Comparison of ENCODE assay signal across 8 mouse cellular contexts in the genomic region with DNA sequence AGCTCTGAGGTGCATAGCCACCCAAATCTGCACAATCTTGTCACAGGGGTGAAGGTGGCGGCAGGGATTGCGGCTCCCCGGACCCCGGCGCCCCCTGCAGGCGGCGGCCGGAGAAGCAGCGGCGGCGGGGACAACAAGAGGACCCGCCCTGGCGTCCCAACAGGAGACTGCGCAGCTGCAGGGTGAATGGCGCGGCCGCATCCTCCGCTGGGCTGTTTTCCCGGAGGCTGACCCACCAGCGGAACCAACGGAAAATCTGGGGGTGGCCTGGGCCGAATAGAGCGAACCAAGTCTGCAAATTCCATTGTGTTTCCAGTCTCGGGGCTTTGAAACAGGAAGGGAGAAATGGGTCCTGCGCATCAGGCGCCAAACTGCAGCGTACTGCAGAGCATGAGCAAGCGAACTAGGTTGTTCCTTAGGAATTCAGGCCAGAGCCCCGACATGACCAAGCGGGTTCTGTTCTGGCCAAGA. TPM values are rescaled to one million over a fixed set of nuclear protein-coding genes. Genes with fewer than 3 reads are reported as not detected.
DNase-seq lines count a peak whose midpoint lies in the region; ATAC-seq and TF ChIP-seq lines count a peak whose summit lies in the region.

No protein-coding gene starts in this region.

- peak overlapping the region; percentile 24; the same call in 1 of the 2 replicates for H3K9ac ChIP-seq in CH12.LX (ENCODE audit: insufficient read depth, low read depth)
- H3K9ac ChIP-seq in forebrain, embryonic 11.5 days (ENCODE audit: low read length), result peak overlapping the region; percentile 61
- peak overlapping the region; percentile 63 for H3K9ac ChIP-seq in heart, embryonic 16.5 days (ENCODE audit: low read length)
- H3K9ac ChIP-seq in liver, embryonic 14.5 days (replicated peaks), result peak overlapping the region; percentile 53
- peak overlapping the region; percentile 22; the same call in 1 of the 2 replicates for H3K9ac ChIP-seq in stomach, embryonic 15.5 days

- peak overlapping the region; percentile 6; the same call in 1 of the 2 replicates for H3K4me2 ChIP-seq in CH12.LX (ENCODE audit: insufficient read depth, low read depth, poor library complexity, severe bottlenecking)
- H3K4me2 ChIP-seq in forebrain, embryonic 11.5 days (ENCODE audit: low read depth, low read length, severe bottlenecking), result peak overlapping the region; percentile 50
- peak overlapping the region; percentile 63 for H3K4me2 ChIP-seq in heart, embryonic 16.5 days (ENCODE audit: low read depth, low read length)
- H3K4me2 ChIP-seq in liver, embryonic 14.5 days (ENCODE audit: low read depth), result peak overlapping the region; percentile 71
- H3K4me2 ChIP-seq in stomach, embryonic 15.5 days, result peak overlapping the region; percentile 70

- under 1% methylated on average over 30 of the region's 30 CpGs for WGBS in forebrain, embryonic 11.5 days
- WGBS in heart, embryonic 16.5 days, result 1% methylated on average over 30 of the region's 30 CpGs
- WGBS in liver, embryonic 14.5 days (ENCODE audit: insufficient replicate concordance), result under 1% methylated on average over 30 of the region's 30 CpGs
- under 1% methylated on average over 30 of the region's 30 CpGs for WGBS in stomach, embryonic 15.5 days

- peak; percentile 72 for TF ChIP-seq RAD21 in CH12.LX (IDR thresholded peaks at IDR 0.05; ENCODE audit: low read depth, low read length)

- no peak for TF ChIP-seq EP300 in CH12.LX (IDR thresholded peaks at IDR 0.05; ENCODE audit: low read length)
- TF ChIP-seq EP300 in liver, embryonic 14.5 days (IDR thresholded peaks at IDR 0.05; ENCODE audit: low read depth), result no peak

- no peaks in the 10 kb centered on the region for H3K36me3 ChIP-seq in CH12.LX (replicated peaks in 1 of 2; ENCODE audit: control insufficient read depth in 1 of 2, insufficient read depth in 1 of 2, low read length in 1 of 2)
- no peaks in the 10 kb centered on the region for H3K36me3 ChIP-seq in forebrain, embryonic 11.5 days (ENCODE audit: control insufficient read depth, insufficient read depth, low read length)
- no peaks in the 10 kb centered on the region for H3K36me3 ChIP-seq in heart, embryonic 16.5 days (ENCODE audit: control insufficient read depth, insufficient read depth)
- no peaks in the 10 kb centered on the region for H3K36me3 ChIP-seq in liver, embryonic 14.5 days (replicated peaks; ENCODE audit: control insufficient read depth, insufficient read depth, low read depth)
- no peaks in the 10 kb centered on the region for H3K36me3 ChIP-seq in stomach, embryonic 15.5 days

- in situ Hi-C loops in CH12.LX (cut with MboI; ENCODE audit: low pct_ligation_motif_present, low pct_unique_long_range_greater_than_20kb, low sequenced_read_pairs), result loop anchor here (10.0 kb wide), 1 partner anchor 49 kb away; the partner anchor contains the start of genes Cbx6 and Npcd

- H3K4me1 ChIP-seq in CH12.LX (ENCODE audit: control insufficient read depth in 1 of 2, insufficient read depth in 2 of 2), result peaks cover 3 to 7% of the 10 kb centered on the region in 2 experiments; a peak in 2 of 4 replicates
- H3K4me1 ChIP-seq in forebrain, embryonic 11.5 days (replicated peaks; ENCODE audit: control insufficient read depth, insufficient read depth, low read length), result peaks cover 2% of the 10 kb centered on the region; the same call in 1 of the 2 replicates
- peaks cover 23% of the 10 kb centered on the region for H3K4me1 ChIP-seq in heart, embryonic 16.5 days (ENCODE audit: control insufficient read depth, insufficient read depth, low read length)
- H3K4me1 ChIP-seq in liver, embryonic 14.5 days (replicated peaks; ENCODE audit: control insufficient read depth in 2 of 2, insufficient read depth in 2 of 2, low read length in 1 of 2), result peaks cover 0 to 8% of the 10 kb centered on the region in 2 experiments; a peak in 2 of 4 replicates
- H3K4me1 ChIP-seq in stomach, embryonic 15.5 days, result peaks cover 20% of the 10 kb centered on the region

- peak in 1 of 2 experiments; percentile 93; a peak in 2 of 4 replicates for TF ChIP-seq CTCF in CH12.LX (conservative IDR thresholded peaks at IDR 0.05 in 1 of 2, IDR thresholded peaks at IDR 0.05 in 1 of 2; ENCODE audit: low read depth in 2 of 2, low read length in 2 of 2)
- TF ChIP-seq CTCF in liver, embryonic 14.5 days (IDR thresholded peaks at IDR 0.05; ENCODE audit: low read depth), result peak; percentile 84

- peak overlapping the region; percentile 47 to 59 (median 49) for H3K4me3 ChIP-seq in CH12.LX (replicated peaks in 1 of 3; ENCODE audit: low read depth in 2 of 3, low read length in 2 of 3, poor library complexity in 1 of 3)
- peak overlapping the region; percentile 40 for H3K4me3 ChIP-seq in forebrain, embryonic 11.5 days (ENCODE audit: low read depth, low read length)
- peak overlapping the region; percentile 50 for H3K4me3 ChIP-seq in heart, embryonic 16.5 days (ENCODE audit: low read length)
- H3K4me3 ChIP-seq in liver, embryonic 14.5 days (ENCODE audit: insufficient read depth in 1 of 2, low read depth in 2 of 2, low read length in 2 of 2), result peak overlapping the region; percentile 57 to 75
- peak overlapping the region; percentile 50 for H3K4me3 ChIP-seq in stomach, embryonic 15.5 days (replicated peaks)

- peak; percentile 80 for DNase-seq in CH12.LX (ENCODE audit: extremely low read depth)
- peak; percentile 67 for DNase-seq in c-Kit-positive CD71-positive TER-119-negative erythroid progenitor cells, embryonic 14.5 days (ENCODE audit: low read depth)
- DNase-seq in forebrain, embryonic 11.5 days (ENCODE audit: low spot score), result peak; percentile 96
- peak; percentile 92 to 96 for DNase-seq in kidney, postnatal 36 days
- DNase-seq in liver, embryonic 14.5 days (ENCODE audit: low read depth in 3 of 3, low spot score in 3 of 3), result peak; percentile 52 to 63 (median 55)
- DNase-seq in neural tube, embryonic 10.5 days (ENCODE audit: extremely low spot score, low spot score), result peak; percentile 96

- dilution Hi-C loops in CH12.LX (cut with MboI; ENCODE audit: extremely low pct_ligation_motif_present, extremely low pct_unique_long_range_greater_than_20kb, low sequenced_read_pairs), result no loop called here

- peak; percentile 89 for ATAC-seq in forebrain, embryonic 11.5 days (replicated peaks; ENCODE audit: low FRiP score)
- ATAC-seq in heart, embryonic 16.5 days (replicated peaks; ENCODE audit: extremely low read depth, insufficient read depth, low FRiP score), result peak; percentile 77
- ATAC-seq in liver, embryonic 14.5 days (ENCODE audit: insufficient read depth), result peak; percentile 81
- peak; percentile 65 for ATAC-seq in stomach, embryonic 15.5 days (ENCODE audit: insufficient read depth, low FRiP score, low read depth)

- peak; percentile 70 for TF ChIP-seq POLR2A in CH12.LX (IDR thresholded peaks at IDR 0.05; ENCODE audit: low read depth, low read length)

- no peak overlapping the region for H3K27ac ChIP-seq in CH12.LX (ENCODE audit: insufficient read depth, low read depth)
- peak overlapping the region; percentile 54; the same call in 1 of the 2 replicates for H3K27ac ChIP-seq in forebrain, embryonic 11.5 days (ENCODE audit: low read depth, low read length)
- H3K27ac ChIP-seq in heart, embryonic 16.5 days (ENCODE audit: low read length), result peak overlapping the region; percentile 73
- H3K27ac ChIP-seq in liver, embryonic 14.5 days, result no peak overlapping the region
- peak overlapping the region; percentile 86 for H3K27ac ChIP-seq in stomach, embryonic 15.5 days

- no peaks in the 10 kb centered on the region for H3K79me2 ChIP-seq in CH12.LX (replicated peaks; ENCODE audit: control insufficient read depth, extremely low read depth, insufficient read depth, poor library complexity, severe bottlenecking)

- H3K27me3 ChIP-seq in CH12.LX (replicated peaks), result no peaks in the 10 kb centered on the region
- H3K27me3 ChIP-seq in forebrain, embryonic 11.5 days (ENCODE audit: control insufficient read depth, insufficient read depth, low read length), result no peaks in the 10 kb centered on the region
- H3K27me3 ChIP-seq in heart, embryonic 16.5 days (ENCODE audit: control insufficient read depth, insufficient read depth, low read length), result no peaks in the 10 kb centered on the region
- no peaks in the 10 kb centered on the region; the same call in none of the 2 replicates for H3K27me3 ChIP-seq in liver, embryonic 14.5 days (ENCODE audit: control insufficient read depth, insufficient read depth, low read length)
- no peaks in the 10 kb centered on the region for H3K27me3 ChIP-seq in stomach, embryonic 15.5 days (replicated peaks)

- no peaks in the 10 kb centered on the region for H3K9me3 ChIP-seq in CH12.LX (replicated peaks; ENCODE audit: low read length)
- H3K9me3 ChIP-seq in forebrain, embryonic 11.5 days (ENCODE audit: control insufficient read depth, low read length), result no peaks in the 10 kb centered on the region
- no peaks in the 10 kb centered on the region for H3K9me3 ChIP-seq in heart, embryonic 16.5 days (replicated peaks; ENCODE audit: control insufficient read depth, low read length)
- no peaks in the 10 kb centered on the region for H3K9me3 ChIP-seq in liver, embryonic 14.5 days (ENCODE audit: control insufficient read depth, low read length)
- no peaks in the 10 kb centered on the region for H3K9me3 ChIP-seq in stomach, embryonic 15.5 days

RNA-seq across cellular contexts. Expression of gene Apobec3, which starts 8.1 kb away (rescaled TPM):
- 3.9 and 4.7 TPM in 2 replicates for total RNA-seq in CH12.LX (2012; rRNA removed)
- 8.7 and 10.4 TPM in 2 replicates for total RNA-seq in CH12.LX (2014; rRNA removed)
- polyA plus RNA-seq in CH12.LX (2012; ENCODE audit: insufficient read length, low read depth), result 94.3 and 98.5 TPM in 2 replicates
- polyA plus RNA-seq in forebrain, embryonic 11.5 days (2014; fragmentation: Nextera tagmentation; extraction: Ambion mirVana), result 10.0 and 10.6 TPM in 2 replicates
- polyA plus RNA-seq in heart, embryonic 16.5 days (2015; fragmentation: Nextera tagmentation; extraction: Ambion mirVana), result 25.1 and 40.7 TPM in 2 replicates
- polyA plus RNA-seq in liver, embryonic 14.5 days (2012; rRNA removed), result 23.5 and 29.8 TPM in 2 replicates
- polyA plus RNA-seq in liver, embryonic 14.5 days (2014; fragmentation: Nextera tagmentation; extraction: Ambion mirVana), result 34.3 and 35.9 TPM in 2 replicates
- 22.4 and 26.5 TPM in 2 replicates for polyA plus RNA-seq in stomach, embryonic 15.5 days (2015; fragmentation: Nextera tagmentation; extraction: Ambion mirVana)

RNA-seq across cellular contexts. Expression of gene Cbx6, which starts 48.9 kb away (rescaled TPM):
- 29.9 and 30.0 TPM in 2 replicates for total RNA-seq in CH12.LX (2012; rRNA removed)
- 10.0 and 11.1 TPM in 2 replicates for total RNA-seq in CH12.LX (2014; rRNA removed)
- polyA plus RNA-seq in CH12.LX (2012; ENCODE audit: insufficient read length, low read depth), result 38.1 and 40.7 TPM in 2 replicates
- 31.2 and 32.3 TPM in 2 replicates for polyA plus RNA-seq in forebrain, embryonic 11.5 days (2014; fragmentation: Nextera tagmentation; extraction: Ambion mirVana)
- polyA plus RNA-seq in heart, embryonic 16.5 days (2015; fragmentation: Nextera tagmentation; extraction: Ambion mirVana), result 57.0 and 59.0 TPM in 2 replicates
- 7.2 and 7.7 TPM in 2 replicates for polyA plus RNA-seq in liver, embryonic 14.5 days (2012; rRNA removed)
- polyA plus RNA-seq in liver, embryonic 14.5 days (2014; fragmentation: Nextera tagmentation; extraction: Ambion mirVana), result 2.9 and 3.7 TPM in 2 replicates
- 62.6 and 68.0 TPM in 2 replicates for polyA plus RNA-seq in stomach, embryonic 15.5 days (2015; fragmentation: Nextera tagmentation; extraction: Ambion mirVana)

RNA-seq across cellular contexts. Expression of gene Npcd, which starts 49.4 kb away (rescaled TPM):
- 0.59 and 0.67 TPM in 2 replicates for total RNA-seq in CH12.LX (2012; rRNA removed)
- total RNA-seq in CH12.LX (2014; rRNA removed), result not detected in 2 replicates
- not detected in 2 replicates for polyA plus RNA-seq in CH12.LX (2012; ENCODE audit: insufficient read length, low read depth)
- not detected in 2 replicates for polyA plus RNA-seq in forebrain, embryonic 11.5 days (2014; fragmentation: Nextera tagmentation; extraction: Ambion mirVana)
- not detected in 2 replicates for polyA plus RNA-seq in heart, embryonic 16.5 days (2015; fragmentation: Nextera tagmentation; extraction: Ambion mirVana)
- not detected in 2 replicates for polyA plus RNA-seq in liver, embryonic 14.5 days (2012; rRNA removed)
- polyA plus RNA-seq in liver, embryonic 14.5 days (2014; fragmentation: Nextera tagmentation; extraction: Ambion mirVana), result 0.08 TPM in 1 of 2 replicates, not detected in the other
- not detected in 2 replicates for polyA plus RNA-seq in stomach, embryonic 15.5 days (2015; fragmentation: Nextera tagmentation; extraction: Ambion mirVana)

Comparison
In these comparisons a context has a peak if more than half of its experiments do, and no peak if none do; other contexts are left out.
1. H3K27ac ChIP-seq: peak in forebrain, embryonic 11.5 days (single experiment), heart, embryonic 16.5 days (single experiment) and stomach, embryonic 15.5 days (single experiment); none in CH12.LX (single experiment) and liver, embryonic 14.5 days (single experiment).
2. H3K4me2 ChIP-seq: peak in every context shown above with its lines; median percentile 71 in liver, embryonic 14.5 days; 70 in stomach, embryonic 15.5 days; 63 in heart, embryonic 16.5 days; 50 in forebrain, embryonic 11.5 days; 6 in CH12.LX.
3. Peak in every context shown above with its lines, with median percentiles within 50 percentile points of each other: DNase-seq, H3K4me3 ChIP-seq, H3K9ac ChIP-seq and ATAC-seq.